Mouse (Mus musculus) embryonic facial prominence, embryonic 11.5 days (tissue): ENCODE data around the gene Tspan18. TPM values are rescaled to one million over a fixed set of nuclear protein-coding genes. Genes with fewer than 3 reads are reported as not detected.

Experiments
- ATAC-seq: fragments of 200-750 bp; cut with Nextera tagmentation; replicated peaks from 2 replicates; pipeline ENCODE4 v1.8.0; 2017; ENCODE audit warnings: low read depth; ENCODE audit not compliant: insufficient number of reproducible peaks, low FRiP score, low TSS enrichment
- DNase-seq: peaks from one replicate; pipeline ENCODE4 v3.0.0-alpha.2; 2015; ENCODE audit warnings: low spot score
- H3K27ac ChIP-seq: fragments of 300-500 bp; sonication (generic); replicated peaks from 2 replicates; pipeline ENCODE4 v1.5.1; 2014; ENCODE audit warnings: mild to moderate bottlenecking, low read depth, low read length, control low read depth
- H3K27me3 ChIP-seq: fragments of 300-500 bp; sonication (generic); 2 replicates; pipeline ENCODE4 v1.6.1; 2014; ENCODE audit warnings: mild to moderate bottlenecking, low read length, moderate library complexity, mixed read lengths; ENCODE audit not compliant: control insufficient read depth, insufficient read depth
- H3K36me3 ChIP-seq: fragments of 300-500 bp; sonication (generic); replicated peaks from 2 replicates; pipeline ENCODE4 v1.6.1; 2014; ENCODE audit warnings: low read depth, mild to moderate bottlenecking, low read length, moderate library complexity, mixed read lengths; ENCODE audit not compliant: control insufficient read depth, insufficient read depth
- H3K4me1 ChIP-seq: fragments of 300-500 bp; sonication (generic); 2 replicates; pipeline ENCODE4 v1.6.1; 2014; ENCODE audit warnings: low read length, mixed read lengths; ENCODE audit not compliant: control insufficient read depth, insufficient read depth
- H3K4me2 ChIP-seq: fragments of 300-500 bp; sonication (generic); 2 replicates; pipeline ENCODE4 v1.6.1; 2014; ENCODE audit warnings: low read depth, mild to moderate bottlenecking, control low read depth, low read length, moderate library complexity
- H3K4me3 ChIP-seq: fragments of 300-500 bp; sonication (generic); 2 replicates; pipeline ENCODE4 v1.5.1; 2014; ENCODE audit warnings: low read depth, low read length, control low read depth
- H3K9ac ChIP-seq: fragments of 300-500 bp; sonication (generic); replicated peaks from 2 replicates; pipeline ENCODE4 v1.6.1; 2014; ENCODE audit warnings: mild to moderate bottlenecking, control low read depth, low read length
- H3K9me3 ChIP-seq: fragments of 300-500 bp; sonication (generic); replicated peaks from 2 replicates; pipeline ENCODE4 v1.6.1; 2016; ENCODE audit warnings: mild to moderate bottlenecking, low read length, inconsistent platforms, mixed read lengths; ENCODE audit not compliant: control insufficient read depth
- WGBS: fragments of 180-500 bp; shearing (Covaris S2); extraction: QIAGEN DNeasy Blood & Tissue Kit; methylation state at CpG from one replicate; pipeline ENCODE4 v1.1.7; 2014; 5-methylcytosine and 5-hydroxymethylcytosine counted together
- polyA plus RNA-seq: library from polyadenylated mRNA; unstranded; fragments of >200 nt; fragmentation: Nextera tagmentation; extraction: Ambion mirVana; gene quantifications from 2 replicates; pipeline ENCODE4 v1.2.1, GENCODE M21; 2014

Gene Tspan18
- polyA plus RNA-seq, 1 experiment from 2014 or later, result 21.6 TPM

DNA sequence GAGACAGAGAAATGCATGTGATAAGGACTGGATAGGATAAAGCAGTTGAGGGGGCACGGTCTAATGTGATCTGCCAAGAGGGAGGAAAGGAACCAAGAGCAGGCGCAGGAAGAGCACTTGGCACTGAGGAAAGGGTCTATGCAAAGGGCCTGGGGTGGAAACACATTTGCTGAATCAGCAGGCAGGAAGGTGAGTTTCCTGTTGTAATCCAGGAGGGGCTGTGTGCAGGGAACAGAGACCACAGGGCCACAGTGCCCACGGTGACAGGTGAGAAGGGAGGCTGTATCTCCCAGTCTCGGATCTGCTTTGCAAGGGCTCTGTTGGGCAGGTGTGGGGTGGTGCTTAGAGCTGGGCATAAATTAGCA is 156.0 kb downstream of the Tspan18 start:
- WGBS, result 84% methylated on average over 4 of the region's 4 CpGs
- no peaks in the 10 kb centered on the region for H3K36me3 ChIP-seq
- H3K4me2 ChIP-seq, result no peak overlapping the region
- no peak overlapping the region for H3K9ac ChIP-seq
- DNase-seq (no peak), ATAC-seq (no peak)
- peaks cover 17% of the 10 kb centered on the region for H3K27me3 ChIP-seq
- no peak overlapping the region for H3K4me3 ChIP-seq
- H3K4me1 ChIP-seq, result no peaks in the 10 kb centered on the region; the same call in 1 of the 2 replicates
- no peak overlapping the region for H3K27ac ChIP-seq
- no peaks in the 10 kb centered on the region for H3K9me3 ChIP-seq

DNA sequence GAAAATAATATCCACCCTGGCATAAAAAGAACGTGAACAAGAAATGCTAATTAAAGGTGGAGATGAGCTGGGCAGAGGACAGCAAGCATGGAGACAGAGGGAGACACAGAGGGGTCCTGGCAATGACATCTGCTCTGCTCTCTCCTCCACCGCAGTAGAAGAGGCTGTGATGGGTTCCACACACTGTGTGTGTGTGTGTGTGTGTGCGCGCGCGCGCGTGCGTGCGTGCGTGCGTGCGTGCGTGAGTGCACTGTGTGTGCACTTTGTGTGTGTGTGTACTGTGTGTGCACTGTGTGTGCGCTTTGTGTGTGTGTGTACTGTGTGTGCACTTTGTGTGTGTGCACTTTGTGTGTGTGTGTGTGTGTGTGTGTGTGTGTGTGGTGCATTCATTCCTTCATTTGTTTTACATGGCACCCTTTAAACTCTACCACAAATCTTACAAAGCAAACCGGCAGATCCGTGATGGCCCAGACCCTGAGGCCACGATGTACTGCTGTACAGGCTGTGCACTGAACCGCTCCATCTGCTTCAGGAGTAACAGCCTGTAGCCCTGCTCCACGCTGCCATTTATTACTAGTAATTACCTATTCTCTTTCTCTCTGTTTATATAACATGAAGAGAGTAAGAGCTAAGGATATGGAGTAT is 156.5 kb downstream of the Tspan18 start:
- H3K4me2 ChIP-seq, result no peak overlapping the region
- no peak for ATAC-seq
- no peak overlapping the region for H3K4me3 ChIP-seq

DNA sequence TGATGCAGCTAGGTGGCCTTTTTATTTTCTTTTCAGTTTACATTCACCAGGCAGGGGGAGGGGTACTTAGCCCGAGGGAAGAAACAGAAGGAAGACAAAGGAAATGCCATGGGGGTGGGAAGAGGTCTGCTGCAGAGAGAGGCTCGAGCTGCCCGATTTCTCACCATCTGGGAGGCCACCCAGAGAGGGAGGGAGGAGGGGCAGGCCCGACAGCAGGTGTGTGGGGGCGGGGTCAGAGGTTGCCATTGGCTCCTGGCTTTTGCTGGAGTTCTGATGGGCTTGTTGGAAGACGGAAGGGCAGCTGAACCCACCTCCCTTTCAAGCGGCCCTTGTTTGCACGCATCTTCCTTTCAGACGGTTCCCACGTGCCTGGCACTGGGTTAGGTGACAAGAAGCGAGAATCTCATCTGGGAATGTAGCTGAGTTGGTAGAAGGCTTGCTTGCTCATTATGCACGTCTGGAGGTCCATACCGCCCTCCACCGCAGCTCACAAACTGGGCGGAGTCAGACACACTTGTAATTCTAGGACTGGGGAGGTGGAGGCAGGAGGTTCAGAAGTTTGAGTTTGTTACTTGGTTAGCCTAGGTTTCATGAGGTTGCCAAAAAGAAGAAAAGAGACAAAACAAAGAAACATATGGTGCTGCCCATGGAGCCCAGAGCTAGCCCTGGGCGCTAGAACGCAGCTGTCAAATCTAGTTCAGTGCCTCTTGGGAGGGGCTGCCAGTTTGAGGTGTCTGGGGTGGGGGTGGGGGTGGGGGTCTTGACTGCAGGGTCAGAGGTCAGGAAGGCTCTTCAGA is 157.2 kb downstream of the Tspan18 start:
- Histone ChIP-seq H3K9ac (no peak overlapping the region), H3K27me3 (peaks cover 14% of the 10 kb centered on the region), H3K4me1 (no peaks in the 10 kb centered on the region; the same call in 1 of the 2 replicates)

More for the DNA sequence above, 156.5 kb downstream of the Tspan18 start:
- Histone ChIP-seq H3K9me3 (no peaks in the 10 kb centered on the region), H3K4me1 (no peaks in the 10 kb centered on the region; the same call in 1 of the 2 replicates), H3K27ac (no peak overlapping the region), H3K9ac (no peak overlapping the region), H3K27me3 (peaks cover 15% of the 10 kb centered on the region), H3K36me3 (no peaks in the 10 kb centered on the region)
- no peak for DNase-seq
- 77% methylated on average over 20 of the region's 20 CpGs for WGBS

DNA sequence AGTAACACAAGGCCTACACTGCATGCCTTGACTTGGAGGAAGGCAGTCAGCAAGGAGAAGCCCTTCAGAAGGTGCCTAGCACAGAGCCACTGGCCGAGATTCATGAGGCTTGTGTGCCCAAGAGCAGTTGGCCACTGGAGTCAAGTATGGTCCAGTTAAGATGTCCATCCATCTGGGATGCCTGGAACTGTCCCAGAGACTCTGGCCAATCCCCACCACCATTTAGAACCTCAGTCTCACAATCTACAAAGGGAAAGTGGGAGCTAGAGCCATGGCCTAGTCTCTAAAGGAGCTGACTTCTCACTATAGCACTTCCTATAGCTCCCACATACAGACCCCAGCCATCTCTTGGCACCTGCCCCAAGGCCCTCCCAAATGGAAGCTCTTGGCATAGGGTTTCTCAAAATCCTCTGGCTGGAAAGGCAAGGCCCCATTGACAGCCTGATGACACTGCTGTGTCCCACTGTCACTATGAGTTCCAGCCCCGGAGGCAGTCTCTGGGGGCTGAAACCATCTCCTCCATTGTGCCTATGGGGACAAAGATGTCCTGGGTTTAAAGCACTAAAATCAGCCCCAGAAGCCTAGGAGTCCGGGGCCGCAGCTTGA is 158.0 kb downstream of the Tspan18 start:
- Histone ChIP-seq H3K9me3 (no peaks in the 10 kb centered on the region), H3K27me3 (peaks cover 14% of the 10 kb centered on the region), H3K9ac (no peak overlapping the region), H3K4me1 (no peaks in the 10 kb centered on the region; the same call in 1 of the 2 replicates), H3K36me3 (no peaks in the 10 kb centered on the region), H3K4me2 (no peak overlapping the region), H3K4me3 (no peak overlapping the region), H3K27ac (no peak overlapping the region)
- ATAC-seq (0 out of 2 replicates have a peak, but pooled peaks have one; percentile 7), DNase-seq (no peak)
- WGBS, result 17% methylated on average over 4 of the region's 4 CpGs

More for the DNA sequence above, 157.2 kb downstream of the Tspan18 start:
- Histone ChIP-seq H3K4me3 (peak overlapping the region; percentile 10; the same call in 1 of the 2 replicates), H3K36me3 (no peaks in the 10 kb centered on the region), H3K4me2 (peak overlapping the region; percentile 16), H3K27ac (peak overlapping the region; percentile 59; the same call in 1 of the 2 replicates), H3K9me3 (no peaks in the 10 kb centered on the region)
- 2% methylated on average over 17 of the region's 17 CpGs for WGBS
- DNase-seq, result peak; percentile 77
- 0 out of 2 replicates have a peak, but pooled peaks have one; percentile 29 for ATAC-seq

DNA sequence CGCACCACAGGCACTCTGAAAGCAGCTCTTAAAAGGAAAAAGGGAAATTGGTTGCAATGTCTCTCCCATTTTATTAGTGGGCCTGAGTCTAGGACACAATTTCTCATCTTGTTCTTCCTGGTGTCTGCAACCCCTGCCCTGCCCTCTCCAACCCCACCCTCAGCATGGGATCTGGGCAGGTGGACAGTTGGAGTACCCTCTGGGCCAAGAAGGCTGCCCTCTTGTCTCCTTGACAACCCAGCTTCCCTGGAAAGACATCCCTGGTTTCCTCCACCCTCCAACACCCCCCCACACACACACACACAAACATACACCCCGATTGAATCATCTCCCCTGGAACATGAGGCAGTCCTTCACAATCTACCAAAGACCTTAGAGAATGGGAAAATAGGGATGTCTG is 158.6 kb downstream of the Tspan18 start:
- H3K9ac ChIP-seq, result no peak overlapping the region
- no peak overlapping the region for H3K4me3 ChIP-seq
- peaks cover 14% of the 10 kb centered on the region for H3K27me3 ChIP-seq
- no peaks in the 10 kb centered on the region; the same call in 1 of the 2 replicates for H3K4me1 ChIP-seq
- H3K27ac ChIP-seq, result no peak overlapping the region
- no peaks in the 10 kb centered on the region for H3K9me3 ChIP-seq
- H3K4me2 ChIP-seq, result no peak overlapping the region
- 63% methylated on average over 2 of the region's 2 CpGs for WGBS
- ATAC-seq (no peak), DNase-seq (no peak)
- H3K36me3 ChIP-seq, result no peaks in the 10 kb centered on the region

DNA sequence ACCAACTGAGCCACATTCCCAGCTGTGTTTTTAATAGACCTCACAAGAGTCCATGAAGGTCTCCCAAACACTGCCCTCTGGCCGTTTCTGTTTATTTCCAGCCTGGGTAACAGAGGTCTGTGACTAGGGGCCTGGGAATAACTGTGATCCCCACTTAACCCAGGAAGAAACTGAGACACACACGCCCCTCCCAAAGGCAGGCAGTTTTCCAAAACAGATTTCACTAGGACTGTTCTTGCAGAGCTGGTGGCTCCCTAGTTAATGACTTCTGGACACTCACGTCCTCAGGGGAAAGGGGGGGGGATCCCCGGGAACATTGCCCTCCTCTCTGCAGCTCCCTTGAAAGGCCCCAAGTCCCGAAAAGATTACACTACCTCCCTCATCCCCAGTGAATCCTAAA is 159.0 kb downstream of the Tspan18 start:
- peak; percentile 27 for DNase-seq
- Histone ChIP-seq H3K9ac (no peak overlapping the region), H3K4me2 (no peak overlapping the region), H3K4me3 (no peak overlapping the region), H3K27ac (no peak overlapping the region), H3K27me3 (peaks cover 14% of the 10 kb centered on the region), H3K36me3 (no peaks in the 10 kb centered on the region), H3K4me1 (no peaks in the 10 kb centered on the region; the same call in 1 of the 2 replicates), H3K9me3 (no peaks in the 10 kb centered on the region)
- 16% methylated on average over 5 of the region's 5 CpGs for WGBS
- ATAC-seq, result no peak

DNA sequence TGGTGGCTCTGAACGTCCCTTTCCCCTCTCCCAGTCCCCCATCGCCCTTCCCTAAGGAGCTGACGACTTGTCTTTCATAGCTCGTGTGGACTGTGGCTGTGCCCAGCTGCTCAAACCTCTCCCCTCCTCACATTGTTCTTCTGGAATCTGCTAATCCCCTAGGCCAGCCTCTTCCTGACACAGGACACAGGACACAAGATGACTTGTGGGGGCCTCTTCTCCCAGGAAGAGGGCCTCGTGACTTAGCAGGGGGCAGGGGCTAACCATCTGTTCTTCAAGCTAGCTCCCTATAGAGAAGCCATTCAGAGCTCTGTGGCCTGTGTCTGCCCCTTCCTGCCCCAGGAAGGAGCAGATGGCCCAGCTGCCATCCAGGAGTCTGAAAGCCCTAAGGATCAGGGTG is 160.1 kb downstream of the Tspan18 start:
- Histone ChIP-seq H3K36me3 (no peaks in the 10 kb centered on the region), H3K4me3 (no peak overlapping the region), H3K9me3 (no peaks in the 10 kb centered on the region), H3K4me2 (no peak overlapping the region), H3K27me3 (peaks cover 5% of the 10 kb centered on the region), H3K27ac (no peak overlapping the region), H3K9ac (no peak overlapping the region), H3K4me1 (no peaks in the 10 kb centered on the region; the same call in 1 of the 2 replicates)
- DNase-seq (no peak), ATAC-seq (no peak; the same call in 1 of the 2 replicates)
- 19% methylated on average over 5 of the region's 5 CpGs for WGBS
